Mouse (Mus musculus) adrenal gland, postnatal 14 days (tissue): ENCODE measurements at regions not wholly inside any gene's neighbourhood (a gene's known extent, or its start where the extent isn't known, plus 50 kb on each side); places are given as distances from the start of the nearest gene placed in this dataset.
A peak's percentile ranks its signal among the peaks of the same experiment; 100 is the strongest.
"Not testable (repeated sequence)": the region's sequence is repeated elsewhere in the genome, so short reads cannot be mapped to it uniquely, and the experiment has no call there.

Experiments used
- DNase-seq: peaks from one replicate; pipeline ENCODE4 v3.0.0; 2021; ENCODE audit warnings: mixed read lengths

GRCm38 (mm10) chr15:43581246-43581645, 3447.1 kb downstream of the 9330182O14Rik start:
- DNase-seq = no peak

- no peak for DNase-seq
Observed at GRCm38 (mm10) chr15:43585751-43586150, 3451.6 kb downstream of the 9330182O14Rik start.

GRCm38 (mm10) chr15:43588021-43588420, 3453.9 kb downstream of the 9330182O14Rik start:
- no peak for DNase-seq

GRCm38 (mm10) chr15:43607700-43608099, 3473.5 kb downstream of the 9330182O14Rik start:
- no peak for DNase-seq

- no peak for DNase-seq
Observed at GRCm38 (mm10) chr15:43609901-43610300, 3475.7 kb downstream of the 9330182O14Rik start.

- DNase-seq = no peak
Observed at GRCm38 (mm10) chr15:43614004-43614661, 3480.0 kb downstream of the 9330182O14Rik start.

- no peak for DNase-seq
Observed at GRCm38 (mm10) chr15:43615727-43616126, 3481.6 kb downstream of the 9330182O14Rik start.

- DNase-seq = no peak
Observed at GRCm38 (mm10) chr15:43624431-43624965, 3490.3 kb downstream of the 9330182O14Rik start.

- DNase-seq = no peak
Observed at GRCm38 (mm10) chr15:43625021-43625510, 3490.9 kb downstream of the 9330182O14Rik start.

- DNase-seq = no peak
Observed at GRCm38 (mm10) chr15:43650818-43651500, 3516.8 kb downstream of the 9330182O14Rik start.

GRCm38 (mm10) chr15:43663648-43664047, 3529.5 kb downstream of the 9330182O14Rik start:
- no peak for DNase-seq

GRCm38 (mm10) chr15:43678844-43679243, 3544.7 kb downstream of the 9330182O14Rik start:
- no peak for DNase-seq

- no peak for DNase-seq
Observed at GRCm38 (mm10) chr15:43682176-43682575, 3548.0 kb downstream of the 9330182O14Rik start.

GRCm38 (mm10) chr15:43691998-43692397, 3557.8 kb downstream of the 9330182O14Rik start:
- not testable (repeated sequence) for DNase-seq

GRCm38 (mm10) chr15:43695451-43695850, 3561.3 kb downstream of the 9330182O14Rik start:
- DNase-seq = no peak

GRCm38 (mm10) chr15:43717035-43717434, 3582.9 kb downstream of the 9330182O14Rik start:
- no peak for DNase-seq

GRCm38 (mm10) chr15:43717559-43717958, 3583.4 kb downstream of the 9330182O14Rik start:
- DNase-seq = no peak

GRCm38 (mm10) chr15:43720916-43721315, 3586.8 kb downstream of the 9330182O14Rik start:
- DNase-seq = no peak

GRCm38 (mm10) chr15:43735697-43736096, 3601.5 kb downstream of the 9330182O14Rik start:
- no peak for DNase-seq

- peak; percentile 7 for DNase-seq
Observed at GRCm38 (mm10) chr15:43758256-43758655, 3624.1 kb downstream of the 9330182O14Rik start.

GRCm38 (mm10) chr15:43764606-43765005, 3630.4 kb downstream of the 9330182O14Rik start:
- DNase-seq = no peak

GRCm38 (mm10) chr15:43772718-43773117, 3638.6 kb downstream of the 9330182O14Rik start:
- peak; percentile 4 for DNase-seq

- DNase-seq = not testable (repeated sequence)
Observed at GRCm38 (mm10) chr15:43782126-43782632, 3648.0 kb downstream of the 9330182O14Rik start.
